Mouse (Mus musculus) E14TG2a.4 (cell line): Measurements from ENCODE around the gene Zfp444.

Experiments
- H3K27me3 ChIP-seq: 2 replicates; pipeline ENCODE4 v1.6.1; 2014; ENCODE audit warnings: low read length, control low read depth; ENCODE audit not compliant: insufficient read depth
- H3K36me3 ChIP-seq: 2 replicates; pipeline ENCODE4 v1.6.1; 2014; ENCODE audit warnings: low read length, control low read depth; ENCODE audit not compliant: insufficient read depth
- H3K4me1 ChIP-seq: replicated peaks from 2 replicates; pipeline ENCODE4 v1.6.1; 2014; ENCODE audit warnings: low read depth, low read length, control low read depth
- H3K4me3 ChIP-seq: replicated peaks from 2 replicates; pipeline ENCODE4 v1.5.1; 2014; ENCODE audit warnings: mild to moderate bottlenecking, low read length
- H3K9me3 ChIP-seq: 2 replicates; pipeline ENCODE4 v1.6.1; 2014; ENCODE audit warnings: low read length, control low read depth
- CTCF ChIP-seq: conservative IDR thresholded peaks from 2 replicates; pipeline ENCODE4 v1.5.1; 2014; ENCODE audit warnings: low read length
- NANOG ChIP-seq: IDR thresholded peaks from 2 replicates; pipeline ENCODE4 v1.6.1; 2014; ENCODE audit warnings: borderline replicate concordance, low read length, mixed read lengths
- POU5F1 ChIP-seq: IDR thresholded peaks from 2 replicates; pipeline ENCODE4 v1.6.1; 2014; ENCODE audit warnings: low read length, borderline replicate concordance

Gene Zfp444

DNA sequence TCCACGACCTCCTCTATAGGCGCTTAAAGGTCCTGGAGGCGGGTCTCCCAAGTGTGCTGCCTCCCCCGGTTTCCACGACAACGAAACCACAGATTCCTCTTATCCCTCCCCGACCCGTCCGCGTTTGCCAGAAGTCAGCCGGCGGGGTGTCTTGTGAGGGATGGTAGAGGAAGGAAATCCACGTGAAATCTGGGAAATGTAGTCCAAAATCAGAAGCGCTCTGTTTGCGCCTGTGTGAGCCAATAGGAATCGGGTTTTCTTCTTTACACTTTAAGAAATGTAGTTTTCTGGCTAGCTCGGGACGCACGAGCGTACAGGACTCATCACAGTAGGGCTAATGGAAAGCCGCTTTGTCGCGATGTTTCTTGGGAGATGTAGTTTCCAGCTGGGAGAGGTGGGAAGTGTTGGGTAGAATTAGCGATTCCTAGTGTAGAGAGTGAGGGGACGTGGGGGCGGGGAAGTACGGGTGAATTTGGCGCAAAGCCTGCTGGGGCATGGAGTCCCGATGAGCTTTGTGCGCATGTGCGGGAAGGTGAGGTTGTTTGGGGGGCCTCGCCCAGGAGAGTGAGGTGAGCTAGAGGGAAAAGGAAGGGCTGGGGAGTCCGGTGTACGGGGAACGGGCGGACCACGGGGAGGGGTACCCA is at the start of gene Zfp444:
Gene Zfp444 (plus strand): TSS at position 221 of the 644 bp plus-strand sequence.
- peak within 1 kb of the TSS; percentile 88 for H3K4me3 ChIP-seq
- H3K27me3 ChIP-seq, result no peaks in the 10 kb centered on the region
- no peak for TF ChIP-seq POU5F1
- no peak for TF ChIP-seq CTCF
- no peak for TF ChIP-seq NANOG
- H3K36me3 ChIP-seq, result peaks cover 29% of the 10 kb centered on the region
- H3K4me1 ChIP-seq, result peaks cover 42% of the 10 kb centered on the region
- no peaks in the 10 kb centered on the region for H3K9me3 ChIP-seq

- TF ChIP-seq NANOG (no peak), POU5F1 (no peak), CTCF (peak; percentile 96)
- Histone ChIP-seq H3K27me3 (0 out of 2 replicates have a peak, but pooled peaks cover 4% of the 10 kb centered on the region), H3K9me3 (peaks cover 15% of the 10 kb centered on the region), H3K36me3 (peaks cover 3% of the 10 kb centered on the region; the same call in 1 of the 2 replicates), H3K4me3 (no peak overlapping the region), H3K4me1 (no peaks in the 10 kb centered on the region)
These were observed 45.2 kb upstream of the Zfp444 start for GRCm38 (mm10) chr7:6126690-6127448.

GRCm38 (mm10) chr7:6130346-6130745 is 41.7 kb upstream of the Zfp444 start:
- H3K4me3 ChIP-seq, result no peak overlapping the region
- peaks cover 34% of the 10 kb centered on the region for H3K36me3 ChIP-seq
- no peaks in the 10 kb centered on the region for H3K4me1 ChIP-seq
- TF ChIP-seq POU5F1 (no peak), CTCF (no peak), NANOG (no peak)
- H3K27me3 ChIP-seq, result no peaks in the 10 kb centered on the region
- peaks cover 46% of the 10 kb centered on the region for H3K9me3 ChIP-seq

- no peaks in the 10 kb centered on the region for H3K4me1 ChIP-seq
- TF ChIP-seq NANOG, result no peak
- TF ChIP-seq CTCF, result no peak
- TF ChIP-seq POU5F1, result no peak
- H3K36me3 ChIP-seq, result peaks cover 48% of the 10 kb centered on the region
- peaks cover 55% of the 10 kb centered on the region for H3K9me3 ChIP-seq
- H3K27me3 ChIP-seq, result no peaks in the 10 kb centered on the region
- peak overlapping the region; percentile 57 for H3K4me3 ChIP-seq
These were observed 39.4 kb upstream of the Zfp444 start for GRCm38 (mm10) chr7:6132646-6133045.

DNA sequence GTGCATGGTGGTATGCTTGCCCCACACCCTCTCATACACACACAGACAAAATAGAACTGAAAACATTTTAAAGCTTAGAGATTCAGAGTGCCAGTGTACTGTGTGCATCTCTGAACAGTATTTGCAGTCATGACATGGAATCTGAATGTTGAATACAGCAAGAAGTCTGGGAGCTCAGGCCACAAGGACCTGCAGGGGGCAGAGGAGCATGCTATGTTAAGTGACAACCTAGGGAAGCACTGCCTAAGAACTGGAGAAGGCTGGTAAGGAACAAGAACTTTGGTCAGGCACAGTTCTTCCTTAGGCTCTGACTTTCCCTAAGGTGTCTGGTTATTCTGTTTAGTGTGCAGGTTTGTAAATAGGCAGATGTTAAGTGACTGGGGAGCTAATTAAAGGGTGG is 35.5 kb upstream of the Zfp444 start:
- TF ChIP-seq CTCF (no peak), NANOG (no peak), POU5F1 (no peak)
- Histone ChIP-seq H3K9me3 (peaks cover 44% of the 10 kb centered on the region), H3K4me3 (no peak overlapping the region), H3K4me1 (no peaks in the 10 kb centered on the region), H3K27me3 (no peaks in the 10 kb centered on the region), H3K36me3 (peaks cover 68% of the 10 kb centered on the region)

DNA sequence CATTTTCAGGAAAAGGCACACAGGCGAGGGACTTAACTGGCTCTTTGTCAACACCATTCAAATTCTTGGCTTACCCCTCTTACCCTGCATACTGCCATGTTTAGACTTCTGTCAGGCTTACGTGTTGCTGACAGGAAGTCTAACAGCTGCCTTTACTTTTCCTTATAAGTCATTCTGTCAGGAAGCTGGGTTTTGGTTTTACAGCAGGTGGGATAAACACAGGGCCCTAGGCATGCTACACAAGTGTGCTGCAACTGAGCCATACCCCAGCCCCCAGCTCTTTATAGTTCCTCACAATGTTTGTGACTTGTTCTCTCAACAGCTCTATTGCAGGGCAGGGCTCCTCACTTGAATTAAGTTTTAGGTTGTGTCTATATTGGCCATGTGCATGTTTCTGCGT is 32.7 kb upstream of the Zfp444 start:
- H3K4me1 ChIP-seq, result peaks cover 20% of the 10 kb centered on the region

GRCm38 (mm10) chr7:6143991-6144531 is 28.0 kb upstream of the Zfp444 start:
- no peak for TF ChIP-seq POU5F1
- Histone ChIP-seq H3K9me3 (no peaks in the 10 kb centered on the region), H3K27me3 (no peaks in the 10 kb centered on the region)

More for the DNA sequence above, 32.7 kb upstream of the Zfp444 start:
- H3K9me3 ChIP-seq, result peaks cover 19% of the 10 kb centered on the region
- no peak overlapping the region for H3K4me3 ChIP-seq
- no peaks in the 10 kb centered on the region for H3K27me3 ChIP-seq
- peaks cover 61% of the 10 kb centered on the region for H3K36me3 ChIP-seq
- TF ChIP-seq CTCF, result no peak
- no peak for TF ChIP-seq POU5F1
- TF ChIP-seq NANOG, result no peak

DNA sequence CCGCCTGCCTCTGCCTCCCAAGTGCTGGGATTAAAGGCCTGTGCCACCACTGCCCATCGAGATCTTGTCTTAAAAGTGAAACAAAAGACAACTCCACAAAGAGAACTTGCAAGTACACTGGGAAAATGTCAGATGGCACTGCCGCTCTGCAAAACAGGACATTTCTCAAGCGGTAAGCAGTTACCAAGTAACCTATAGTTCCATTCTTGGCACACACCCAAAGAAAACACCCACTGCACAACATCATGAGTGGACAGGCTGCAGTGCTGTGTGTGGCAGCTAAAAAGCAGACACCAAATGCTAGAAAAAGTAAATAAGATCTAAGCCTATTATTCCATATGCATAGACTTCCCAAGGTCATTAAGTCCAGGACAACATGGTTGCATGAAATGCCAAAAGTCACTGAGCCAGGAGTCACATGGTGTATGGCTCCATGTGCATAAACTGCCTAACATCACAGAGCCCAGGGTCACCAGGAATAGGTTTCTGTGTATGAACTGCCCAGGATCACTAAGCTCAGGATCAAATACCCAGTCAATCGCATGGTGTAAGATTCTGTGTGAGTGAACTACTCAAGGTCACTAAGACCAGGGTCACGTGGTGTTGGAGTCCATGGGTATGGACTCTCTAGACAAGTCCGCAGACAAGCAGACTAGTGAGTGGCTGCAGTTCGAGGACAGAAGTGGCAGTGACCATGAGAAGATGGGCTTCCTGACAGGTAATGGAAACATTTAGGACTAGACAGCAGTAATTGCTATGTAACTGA is 26.4 kb upstream of the Zfp444 start:
- Histone ChIP-seq H3K9me3 (no peaks in the 10 kb centered on the region), H3K4me3 (no peak overlapping the region), H3K36me3 (peaks cover 46% of the 10 kb centered on the region), H3K4me1 (peaks cover 81% of the 10 kb centered on the region), H3K27me3 (no peaks in the 10 kb centered on the region)
- TF ChIP-seq NANOG (no peak), POU5F1 (no peak), CTCF (no peak)

More at GRCm38 (mm10) chr7:6143991-6144531, 28.0 kb upstream of the Zfp444 start:
- Histone ChIP-seq H3K36me3 (peaks cover 58% of the 10 kb centered on the region), H3K4me3 (no peak overlapping the region), H3K4me1 (peaks cover 66% of the 10 kb centered on the region)
